Mouse (Mus musculus) ovary, postnatal 10 days (tissue): ENCODE measurements around the gene Marf1.

Experiments
- DNase-seq: peaks from one replicate; pipeline ENCODE4 v3.0.0; 2022; ENCODE audit warnings: low spot score

Gene Marf1

DNA sequence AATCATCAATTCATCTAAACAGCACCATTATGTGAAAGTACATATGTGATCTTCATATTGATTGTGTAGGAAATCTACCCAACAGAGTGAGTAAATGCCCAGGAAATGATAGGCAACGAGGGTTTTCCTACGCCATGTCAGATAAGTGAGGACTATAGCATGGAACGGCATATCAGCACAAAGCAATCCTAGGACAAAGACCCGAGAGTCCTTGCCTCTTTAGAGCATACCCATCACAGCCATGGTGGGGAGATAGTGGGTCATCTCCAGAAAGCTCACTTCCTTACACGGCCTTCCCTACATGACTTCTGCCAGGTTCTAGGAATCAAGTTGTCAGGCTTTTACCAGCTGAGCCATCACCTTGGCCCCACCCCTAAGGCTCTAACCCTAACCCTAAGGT, 103.3 kb downstream of the Marf1 start:
- DNase-seq: no peak
